Mouse (Mus musculus): ENCODE data around the gene Prr13. TPM values are rescaled to one million over a fixed set of nuclear protein-coding genes. Genes with fewer than 3 reads are reported as not detected.

Prr13 gene
- polyA plus RNA-seq (2015; fragmentation: Nextera tagmentation; extraction: Ambion mirVana): 107 and 109 TPM in 2 replicates

- WGBS: under 1% methylated on average over 19 of the region's 19 CpGs
Measured at GRCm38 (mm10) chr15:102458904-102459317, at the start of gene Prr13. TSS of gene Prr13 (plus strand) at chr15:102459028.

DNA sequence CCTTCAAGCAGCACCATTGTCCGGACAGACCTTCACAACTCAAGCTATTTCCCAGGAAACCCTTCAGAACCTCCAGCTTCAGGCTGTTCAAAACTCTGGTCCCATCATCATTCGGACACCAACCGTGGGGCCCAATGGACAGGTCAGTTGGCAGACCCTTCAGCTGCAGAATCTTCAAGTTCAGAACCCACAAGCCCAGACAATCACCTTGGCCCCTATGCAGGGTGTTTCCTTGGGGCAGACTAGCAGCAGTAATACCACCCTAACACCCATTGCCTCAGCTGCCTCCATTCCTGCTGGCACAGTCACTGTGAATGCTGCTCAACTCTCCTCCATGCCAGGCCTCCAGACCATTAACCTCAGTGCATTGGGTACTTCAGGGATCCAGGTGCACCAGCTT lies 49.5 kb upstream of the Prr13 start:
- Histone ChIP-seq H3K27me3 (no peaks in the 10 kb centered on the region), H3K4me1 (replicated peaks) (peaks cover 59% of the 10 kb centered on the region), H3K9me3 (no peaks in the 10 kb centered on the region), H3K27ac (no peak overlapping the region), H3K4me3 (peak overlapping the region; percentile 11; the same call in 1 of the 2 replicates), H3K4me2 (peak overlapping the region; percentile 31), H3K9ac (peak overlapping the region; percentile 31; the same call in 1 of the 2 replicates), H3K36me3 (peaks cover 56% of the 10 kb centered on the region)
- WGBS: 92% methylated on average over 3 of the region's 3 CpGs
- no peak for ATAC-seq (ENCODE audit: low FRiP score)

More at GRCm38 (mm10) chr15:102458904-102459317, at the start of gene Prr13:
- Histone ChIP-seq H3K27ac (peak within 1 kb of the TSS; percentile 48), H3K4me2 (peak within 1 kb of the TSS; percentile 64), H3K4me1 (replicated peaks) (peaks cover 31% of the 10 kb centered on the region), H3K9me3 (no peaks in the 10 kb centered on the region), H3K27me3 (no peaks in the 10 kb centered on the region), H3K4me3 (peak within 1 kb of the TSS; percentile 52), H3K9ac (peak within 1 kb of the TSS; percentile 67), H3K36me3 (peaks cover 15% of the 10 kb centered on the region)
- ATAC-seq (ENCODE audit: low FRiP score): peak; percentile 83

DNA sequence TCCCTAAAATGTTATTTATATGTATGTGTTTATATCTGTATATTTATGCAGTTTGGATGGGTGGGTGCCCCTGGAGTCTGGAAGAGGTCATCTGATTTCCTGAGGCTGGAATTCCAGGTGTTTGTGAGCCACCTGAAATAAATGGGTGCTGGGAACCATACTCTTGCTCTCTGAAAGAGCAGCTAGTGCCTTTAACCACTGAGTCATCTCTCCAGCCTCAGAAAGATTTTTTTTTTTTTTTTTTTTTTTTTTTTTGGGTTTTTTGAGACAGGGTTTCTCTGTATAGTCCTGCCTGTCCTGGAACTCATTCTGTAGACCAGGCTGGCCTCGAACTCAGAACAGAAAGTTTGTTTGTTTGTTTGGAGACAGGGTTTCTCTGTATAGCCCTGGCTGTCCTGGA lies 47.8 kb upstream of the Prr13 start:
- Histone ChIP-seq H3K9ac (no peak overlapping the region), H3K27me3 (no peaks in the 10 kb centered on the region), H3K4me2 (peak overlapping the region; percentile 31), H3K36me3 (peaks cover 58% of the 10 kb centered on the region), H3K27ac (no peak overlapping the region), H3K4me3 (0 out of 2 replicates have a peak overlapping the region, but pooled peaks have one; percentile 12), H3K4me1 (replicated peaks) (peaks cover 55% of the 10 kb centered on the region), H3K9me3 (no peaks in the 10 kb centered on the region)
- WGBS: 100% methylated on average over 1 of the region's 1 CpGs
- no peak for ATAC-seq (ENCODE audit: low FRiP score)

DNA sequence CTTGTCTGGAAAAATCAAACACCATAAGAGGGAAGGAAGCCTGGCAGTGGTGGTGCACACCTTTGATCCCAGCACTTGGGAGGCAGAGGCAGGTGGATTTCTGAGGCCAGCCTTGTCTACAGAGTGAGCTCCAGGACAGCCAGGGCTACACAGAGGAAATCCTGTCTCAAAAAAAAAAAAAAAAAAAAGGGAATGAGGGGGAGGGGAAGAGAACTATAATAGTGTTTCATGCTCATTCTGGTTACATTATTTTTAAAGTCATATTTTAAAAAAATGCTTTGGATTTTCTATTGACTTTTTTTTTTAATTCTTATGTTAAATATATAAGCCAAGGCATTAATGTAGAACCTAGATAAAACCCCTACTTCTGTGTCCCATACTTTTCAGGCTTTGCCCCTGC lies 45.1 kb upstream of the Prr13 start:
- ATAC-seq (ENCODE audit: low FRiP score): no peak
- H3K27ac ChIP-seq: no peak overlapping the region
- no peaks in the 10 kb centered on the region for H3K9me3 ChIP-seq
- H3K27me3 ChIP-seq: no peaks in the 10 kb centered on the region
- H3K9ac ChIP-seq: no peak overlapping the region
- peaks cover 55% of the 10 kb centered on the region for H3K36me3 ChIP-seq
- no peak overlapping the region for H3K4me3 ChIP-seq
- H3K4me2 ChIP-seq: no peak overlapping the region
- peaks cover 40% of the 10 kb centered on the region for H3K4me1 ChIP-seq (replicated peaks)

- Histone ChIP-seq H3K9ac (no peak overlapping the region), H3K4me2 (no peak overlapping the region), H3K27me3 (no peaks in the 10 kb centered on the region), H3K27ac (no peak overlapping the region), H3K4me1 (replicated peaks) (peaks cover 5% of the 10 kb centered on the region; the same call in 1 of the 2 replicates), H3K9me3 (no peaks in the 10 kb centered on the region), H3K4me3 (no peak overlapping the region), H3K36me3 (peaks cover 27% of the 10 kb centered on the region)
- ATAC-seq (ENCODE audit: low FRiP score): no peak
- 88% methylated on average over 2 of the region's 2 CpGs for WGBS
Measured at GRCm38 (mm10) chr15:102417524-102417923, 41.3 kb upstream of the Prr13 start.

GRCm38 (mm10) chr15:102420986-102421385 lies 37.8 kb upstream of the Prr13 start:
- H3K27me3 ChIP-seq: no peaks in the 10 kb centered on the region
- H3K27ac ChIP-seq: no peak overlapping the region
- no peak overlapping the region for H3K9ac ChIP-seq
- WGBS: 65% methylated on average over 1 of the region's 1 CpGs
- H3K4me1 ChIP-seq (replicated peaks): peaks cover 5% of the 10 kb centered on the region; the same call in 1 of the 2 replicates
- ATAC-seq (ENCODE audit: low FRiP score): no peak
- H3K36me3 ChIP-seq: peaks cover 19% of the 10 kb centered on the region
- no peaks in the 10 kb centered on the region for H3K9me3 ChIP-seq
- no peak overlapping the region for H3K4me3 ChIP-seq
- no peak overlapping the region for H3K4me2 ChIP-seq

- no peak overlapping the region for H3K27ac ChIP-seq
- H3K27me3 ChIP-seq: no peaks in the 10 kb centered on the region
- no peak overlapping the region for H3K9ac ChIP-seq
- no peak overlapping the region for H3K4me3 ChIP-seq
- peaks cover 5% of the 10 kb centered on the region; the same call in 1 of the 2 replicates for H3K4me1 ChIP-seq (replicated peaks)
- no peak overlapping the region for H3K4me2 ChIP-seq
- H3K36me3 ChIP-seq: peaks cover 24% of the 10 kb centered on the region
- ATAC-seq (ENCODE audit: low FRiP score): no peak
- WGBS: 58% methylated on average over 3 of the region's 3 CpGs
- no peaks in the 10 kb centered on the region for H3K9me3 ChIP-seq
Measured at GRCm38 (mm10) chr15:102421437-102421836, 37.4 kb upstream of the Prr13 start.

DNA sequence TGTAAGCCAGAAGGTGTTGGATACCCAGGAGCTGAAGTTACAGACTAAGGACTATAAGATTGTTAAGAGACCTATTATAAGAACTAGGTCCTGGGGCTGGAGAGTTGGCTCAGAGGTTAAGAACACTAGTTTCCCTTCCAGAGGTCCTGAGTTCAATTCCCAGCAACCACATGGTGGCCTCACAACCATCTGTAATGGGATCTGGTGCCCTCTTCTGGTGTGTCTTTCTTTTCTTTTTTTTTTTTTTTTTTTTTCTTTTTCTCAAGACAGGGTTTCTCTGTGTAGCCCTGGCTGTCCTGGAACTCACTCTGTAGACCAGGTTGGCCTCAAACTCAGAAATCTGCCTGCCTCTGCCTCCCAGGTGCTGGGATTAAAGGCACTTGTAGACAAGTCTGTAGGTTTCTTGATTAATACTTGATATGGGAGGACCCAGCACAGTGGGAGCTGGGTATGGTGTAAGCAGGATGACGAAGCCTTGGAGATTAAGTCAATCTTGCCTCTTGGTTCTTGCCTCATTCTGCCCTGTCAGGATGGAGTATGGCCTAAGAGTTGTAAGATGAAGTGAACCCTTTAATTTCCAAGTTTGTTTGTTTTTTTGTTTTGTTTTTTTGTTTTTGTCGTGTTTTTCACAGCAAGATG lies 35.1 kb upstream of the Prr13 start:
- no peak overlapping the region for H3K4me3 ChIP-seq
- no peak overlapping the region for H3K27ac ChIP-seq
- H3K4me2 ChIP-seq: no peak overlapping the region
- no peaks in the 10 kb centered on the region for H3K27me3 ChIP-seq
- no peaks in the 10 kb centered on the region for H3K4me1 ChIP-seq (replicated peaks)
- H3K36me3 ChIP-seq: peaks cover 38% of the 10 kb centered on the region
- no peak overlapping the region for H3K9ac ChIP-seq
- 93% methylated on average over 2 of the region's 2 CpGs for WGBS
- no peaks in the 10 kb centered on the region for H3K9me3 ChIP-seq
- ATAC-seq (ENCODE audit: low FRiP score): no peak

GRCm38 (mm10) chr15:102424657-102425056 lies 34.2 kb upstream of the Prr13 start:
- no peak for ATAC-seq (ENCODE audit: low FRiP score)

DNA sequence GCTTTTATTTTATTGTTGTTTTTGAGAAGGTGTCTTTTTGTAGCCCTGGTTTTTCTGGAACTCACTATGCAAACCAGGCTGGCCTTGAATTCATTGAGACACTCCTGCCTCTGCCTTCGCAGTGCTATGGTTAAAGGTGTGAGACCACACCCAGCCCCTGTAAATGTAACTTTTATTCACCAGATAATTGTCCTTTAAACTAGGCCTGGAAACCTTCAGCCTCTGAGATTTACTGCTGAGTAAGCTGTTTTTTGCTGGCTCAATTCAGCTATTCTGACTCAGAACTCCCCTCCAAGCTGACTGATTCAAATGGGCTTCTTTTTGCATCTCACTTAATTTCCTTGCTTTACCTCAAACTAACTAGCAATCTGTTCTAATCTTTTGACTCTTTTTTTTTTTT lies 31.9 kb upstream of the Prr13 start:
- no peak overlapping the region for H3K9ac ChIP-seq
- no peak overlapping the region for H3K4me3 ChIP-seq
- no peak overlapping the region for H3K27ac ChIP-seq
- peaks cover 61% of the 10 kb centered on the region for H3K36me3 ChIP-seq
- H3K9me3 ChIP-seq: no peaks in the 10 kb centered on the region
- 100% methylated on average over 1 of the region's 1 CpGs for WGBS
- no peak for ATAC-seq (ENCODE audit: low FRiP score)
- H3K27me3 ChIP-seq: no peaks in the 10 kb centered on the region
- H3K4me2 ChIP-seq: no peak overlapping the region
- no peaks in the 10 kb centered on the region for H3K4me1 ChIP-seq (replicated peaks)

More at GRCm38 (mm10) chr15:102424657-102425056, 34.2 kb upstream of the Prr13 start:
- Histone ChIP-seq H3K9me3 (no peaks in the 10 kb centered on the region), H3K36me3 (peaks cover 41% of the 10 kb centered on the region), H3K27ac (no peak overlapping the region), H3K4me3 (no peak overlapping the region), H3K9ac (no peak overlapping the region), H3K4me1 (replicated peaks) (no peaks in the 10 kb centered on the region), H3K27me3 (no peaks in the 10 kb centered on the region), H3K4me2 (no peak overlapping the region)
- WGBS: 91% methylated on average over 2 of the region's 2 CpGs

DNA sequence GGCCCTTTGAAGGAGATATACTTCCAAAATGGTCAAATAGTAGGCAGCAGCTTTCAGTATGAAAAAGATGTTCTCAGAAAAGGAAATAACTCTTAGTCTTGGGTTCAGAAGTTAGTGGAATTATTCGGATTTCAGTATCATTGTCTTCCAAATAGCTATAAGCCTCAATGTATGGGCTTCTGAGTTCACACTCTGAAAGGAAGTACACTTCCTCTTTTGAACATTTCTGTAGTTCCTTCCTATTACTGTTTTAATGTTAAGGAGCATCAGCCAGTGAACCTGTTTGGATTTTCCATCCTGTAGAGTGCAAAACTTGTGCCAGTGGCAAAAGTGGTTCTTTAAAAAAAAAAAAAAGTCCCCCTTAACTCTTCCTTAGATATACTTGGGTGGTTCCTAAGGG lies 26.8 kb upstream of the Prr13 start:
- no peak for ATAC-seq (ENCODE audit: low FRiP score)
- Histone ChIP-seq H3K4me2 (no peak overlapping the region), H3K27me3 (no peaks in the 10 kb centered on the region), H3K4me3 (no peak overlapping the region), H3K36me3 (peaks cover 73% of the 10 kb centered on the region), H3K9me3 (no peaks in the 10 kb centered on the region), H3K9ac (no peak overlapping the region), H3K27ac (no peak overlapping the region), H3K4me1 (replicated peaks) (no peaks in the 10 kb centered on the region)
- WGBS: 88% methylated on average over 1 of the region's 1 CpGs

DNA sequence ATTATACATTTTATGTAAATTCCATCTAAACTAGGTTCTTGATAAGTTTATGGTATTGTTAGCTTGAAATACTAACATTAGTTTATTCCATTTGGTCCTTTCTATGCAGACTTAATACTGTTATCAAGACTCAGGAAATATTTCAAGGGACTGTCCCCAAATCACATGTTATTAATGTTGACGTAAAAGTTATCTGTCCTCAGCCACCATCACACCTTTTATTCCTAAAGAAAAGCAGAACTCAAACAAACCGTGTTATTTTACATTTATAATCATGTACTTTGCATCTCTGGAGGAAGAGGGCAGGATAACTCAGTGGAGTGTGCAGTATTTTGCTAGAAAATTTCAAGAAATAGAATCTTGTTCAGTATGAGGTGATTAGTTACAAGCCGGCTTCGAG lies 25.7 kb upstream of the Prr13 start:
- Histone ChIP-seq H3K27ac (no peak overlapping the region), H3K9ac (no peak overlapping the region), H3K4me3 (no peak overlapping the region), H3K27me3 (no peaks in the 10 kb centered on the region), H3K4me1 (replicated peaks) (no peaks in the 10 kb centered on the region), H3K9me3 (no peaks in the 10 kb centered on the region), H3K36me3 (peaks cover 73% of the 10 kb centered on the region), H3K4me2 (no peak overlapping the region)
- WGBS: 98% methylated on average over 4 of the region's 4 CpGs
- no peak for ATAC-seq (ENCODE audit: low FRiP score)

DNA sequence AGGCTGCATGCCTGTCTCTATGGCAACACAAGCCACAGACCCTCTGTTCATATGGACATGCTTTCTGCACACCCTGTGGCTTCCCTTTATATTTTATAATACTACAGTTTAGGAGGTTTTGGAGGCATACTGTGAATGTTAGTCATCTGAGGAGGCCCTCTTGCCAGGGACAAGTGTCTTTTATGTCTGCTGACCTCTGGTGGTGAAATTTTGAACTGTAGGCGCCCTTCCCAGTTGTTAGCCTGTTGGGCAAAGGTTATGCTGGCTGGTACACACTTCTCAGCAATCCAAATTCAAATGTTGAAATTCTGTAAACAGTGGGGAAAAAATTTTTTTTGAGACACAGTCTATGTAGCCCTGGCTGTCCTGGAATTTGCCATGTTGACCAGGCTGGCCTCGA lies 16.3 kb upstream of the Prr13 start:
- Histone ChIP-seq H3K9ac (no peak overlapping the region), H3K36me3 (peaks cover 9% of the 10 kb centered on the region; the same call in 1 of the 2 replicates), H3K4me1 (replicated peaks) (no peaks in the 10 kb centered on the region), H3K4me3 (no peak overlapping the region), H3K27me3 (no peaks in the 10 kb centered on the region), H3K27ac (no peak overlapping the region), H3K4me2 (no peak overlapping the region), H3K9me3 (no peaks in the 10 kb centered on the region)
- no peak for ATAC-seq (ENCODE audit: low FRiP score)
- 48% methylated on average over 2 of the region's 2 CpGs for WGBS
